Mouse (Mus musculus): Measurements from ENCODE around the gene Tprg. TPM values are rescaled to one million over a fixed set of nuclear protein-coding genes. Genes with fewer than 3 reads are reported as not detected.

Gene Tprg
- not detected in 2 replicates for polyA plus RNA-seq (2012; rRNA removed)

DNA sequence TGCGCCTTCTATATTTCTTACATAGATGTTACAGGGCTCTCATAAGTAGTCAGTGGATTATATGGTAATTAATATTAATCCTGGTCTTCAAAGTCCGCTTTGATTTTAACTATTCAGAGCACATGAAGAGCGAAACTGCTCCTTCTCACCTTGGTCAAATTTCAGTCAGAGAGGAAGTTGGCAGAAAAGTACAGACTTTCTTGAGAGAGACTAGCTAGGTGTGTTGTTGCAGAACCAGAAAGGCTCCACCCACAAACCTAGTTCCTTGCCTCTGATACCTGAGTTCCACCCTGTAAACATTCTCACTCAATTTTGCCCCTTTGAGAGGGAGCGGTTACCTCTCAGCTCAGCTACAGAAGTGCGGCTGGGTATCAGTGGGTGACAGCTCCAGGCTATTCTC is at the start of gene Tprg:
TSS of gene Tprg (plus strand) at position 301 of the 400 bp plus-strand sequence.

